8 mouse cellular contexts compared by ENCODE assay signal in the genomic region with DNA sequence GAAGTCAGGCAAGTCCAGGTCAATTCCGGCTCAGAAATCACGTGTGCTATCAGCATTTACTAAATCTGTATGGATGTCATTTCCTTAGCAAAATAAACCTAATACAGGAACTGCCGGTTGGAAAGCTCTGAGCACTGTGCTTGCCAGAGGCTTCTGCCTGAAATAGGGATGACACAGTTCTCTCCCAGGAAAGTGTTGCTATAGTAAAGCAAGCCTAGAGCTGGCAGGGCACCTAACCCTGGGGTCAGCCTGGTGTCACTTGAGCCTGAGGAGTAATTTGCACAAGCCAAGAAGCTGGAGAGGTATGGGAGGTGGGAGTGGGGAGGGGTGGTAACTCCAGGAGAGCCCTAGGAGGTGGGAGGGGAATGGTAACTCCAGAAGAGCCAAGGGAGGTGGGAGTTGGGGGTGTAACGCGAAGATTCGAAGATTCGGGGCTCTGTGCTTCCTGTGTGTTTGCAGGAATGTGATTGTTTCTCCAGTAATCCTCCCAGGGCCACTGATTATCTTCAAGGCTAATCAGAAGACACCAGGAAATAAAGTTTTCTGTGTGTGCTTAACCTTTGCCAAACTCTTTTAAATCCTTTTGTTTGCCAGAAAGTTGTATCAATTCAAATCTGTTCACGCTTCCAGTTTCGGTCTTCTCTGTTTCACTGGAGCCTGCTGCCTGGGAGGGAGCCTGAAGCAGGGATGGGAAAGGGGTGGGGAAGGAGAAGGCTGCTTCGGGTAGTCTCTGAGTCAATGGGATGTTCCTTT.
DNase-seq lines count a peak whose midpoint lies in the region; ATAC-seq and TF ChIP-seq lines count a peak whose summit lies in the region.

No protein-coding gene starts in this region.

- H3K4me2 ChIP-seq in liver, postnatal 0 days (ENCODE audit: low read depth, low read length): 0 out of 2 replicates have a peak overlapping the region, but pooled peaks have one; percentile 1
- H3K4me2 ChIP-seq in liver, embryonic 11.5 days: no peak overlapping the region

- WGBS in liver, postnatal 0 days (ENCODE audit: insufficient replicate concordance): 31% methylated on average over 10 of the region's 10 CpGs
- 18% methylated on average over 10 of the region's 10 CpGs for WGBS in liver, embryonic 11.5 days

- no peak for TF ChIP-seq CTCF in liver, postnatal 0 days (IDR thresholded peaks at IDR 0.05; ENCODE audit: low read depth)

- H3K4me1 ChIP-seq in liver, postnatal 0 days (ENCODE audit: insufficient read depth): peaks cover 19% of the 10 kb centered on the region
- peaks cover 3% of the 10 kb centered on the region; the same call in 1 of the 2 replicates for H3K4me1 ChIP-seq in liver, embryonic 11.5 days (replicated peaks; ENCODE audit: control insufficient read depth, insufficient read depth, low read length)

- peak; percentile 31 to 61 for DNase-seq in adrenal gland, adult (ENCODE audit: inconsistent age in 2 of 2, low spot score in 1 of 2)
- DNase-seq in adrenal gland, postnatal 10 days: no peak
- no peak for DNase-seq in liver, postnatal 0 days
- no peak for DNase-seq in liver, embryonic 11.5 days (ENCODE audit: low spot score)
- peak; percentile 57 for DNase-seq in gastrocnemius, postnatal 25 days
- peak; percentile 19 for DNase-seq in mesoderm, embryonic 11.5 days (ENCODE audit: low read depth, low spot score)
- DNase-seq in right cerebral cortex, postnatal 14 days: no peak

- no peak for TF ChIP-seq EP300 in liver, postnatal 0 days (IDR thresholded peaks at IDR 0.05; ENCODE audit: low read depth)

- H3K27ac ChIP-seq in liver, postnatal 0 days (ENCODE audit: low read depth): no peak overlapping the region
- H3K27ac ChIP-seq in liver, embryonic 11.5 days (ENCODE audit: low read depth, low read length): no peak overlapping the region

- H3K9me3 ChIP-seq in liver, postnatal 0 days (ENCODE audit: low read length): no peaks in the 10 kb centered on the region
- no peaks in the 10 kb centered on the region for H3K9me3 ChIP-seq in liver, embryonic 11.5 days (ENCODE audit: control insufficient read depth, low read length)

- ATAC-seq in liver, postnatal 0 days: no peak
- no peak for ATAC-seq in liver, embryonic 11.5 days (replicated peaks; ENCODE audit: low FRiP score)
- ATAC-seq in monocyte, adult 5-6 weeks (replicated peaks; ENCODE audit: insufficient number of reproducible peaks, low FRiP score, low TSS enrichment, poor library complexity, severe bottlenecking): no peak

- H3K27me3 ChIP-seq in liver, postnatal 0 days (ENCODE audit: insufficient read depth, low read length): no peaks in the 10 kb centered on the region
- H3K27me3 ChIP-seq in liver, embryonic 11.5 days (replicated peaks; ENCODE audit: control insufficient read depth, insufficient read depth, low read length): peaks cover 13% of the 10 kb centered on the region

- H3K4me3 ChIP-seq in liver, postnatal 0 days (ENCODE audit: low read depth, low read length): no peak overlapping the region
- no peak overlapping the region for H3K4me3 ChIP-seq in liver, embryonic 11.5 days (ENCODE audit: low read depth, low read length)

- H3K36me3 ChIP-seq in liver, postnatal 0 days (replicated peaks; ENCODE audit: insufficient read depth, low read length): no peaks in the 10 kb centered on the region
- H3K36me3 ChIP-seq in liver, embryonic 11.5 days (ENCODE audit: control insufficient read depth, insufficient read depth, low read length): no peaks in the 10 kb centered on the region

- no peak overlapping the region for H3K9ac ChIP-seq in liver, postnatal 0 days (replicated peaks)
- no peak overlapping the region for H3K9ac ChIP-seq in liver, embryonic 11.5 days (ENCODE audit: low read depth, low read length)

Comparison
In these comparisons a context has a peak if more than half of its experiments do, and no peak if none do; other contexts are left out.
1. DNase-seq: peak in adrenal gland, adult (2 of 2), gastrocnemius, postnatal 25 days (single experiment) and mesoderm, embryonic 11.5 days (single experiment); none in adrenal gland, postnatal 10 days (single experiment), liver, postnatal 0 days (single experiment), liver, embryonic 11.5 days (single experiment) and right cerebral cortex, postnatal 14 days (single experiment).